Mouse (Mus musculus): ENCODE data around the gene Zdhhc14.

GRCm38 (mm10) chr17:5598999-5599398 lies 106.6 kb downstream of the Zdhhc14 start:
- no peak for TF ChIP-seq POLR2A (IDR thresholded peaks at IDR 0.05; ENCODE audit: low read depth, low read length)
- no peak for TF ChIP-seq CTCF (IDR thresholded peaks at IDR 0.05; ENCODE audit: extremely low read depth, insufficient read length, insufficient replicate concordance, low read depth, low read length)

Measured in small intestine, adult 2 months (tissue).